Comparison of ENCODE assay signal across 12 mouse cellular contexts in genomic region chr19:4828444-4829114, GRCm38 (mm10). TPM values are rescaled to one million over a fixed set of nuclear protein-coding genes. Genes with fewer than 3 reads are reported as not detected.
DNase-seq lines count a peak whose midpoint lies in the region; ATAC-seq and TF ChIP-seq lines count a peak whose summit lies in the region.
"Had no signal": no experiment of that assay in that cellular context is flagged by ENCODE, and none has a peak within 500 bp of the region (broad histone marks: within the 10 kb centered on the region; RNA-seq: fewer than 3 reads in every experiment).

No protein-coding gene starts in this region.

- TF ChIP-seq POLR2A in liver, adult 2 months (IDR thresholded peaks at IDR 0.05; ENCODE audit: extremely low read depth, insufficient read depth, low read length): no peak

- WGBS in liver, adult 2 months: 21% methylated on average over 16 of the region's 16 CpGs
- WGBS in liver, embryonic 12.5 days (ENCODE audit: insufficient replicate concordance): 64% methylated on average over 16 of the region's 16 CpGs
- 71% methylated on average over 16 of the region's 16 CpGs for WGBS in liver, postnatal 0 days (ENCODE audit: insufficient replicate concordance)
- WGBS in stomach, postnatal 0 days: 45% methylated on average over 16 of the region's 16 CpGs

- peaks cover 16% of the 10 kb centered on the region for H3K79me2 ChIP-seq in liver, adult 2 months (ENCODE audit: control insufficient read depth, insufficient read depth, low read length)

- peak overlapping the region; percentile 20; the same call in 1 of the 2 replicates for H3K9ac ChIP-seq in liver, adult 2 months (ENCODE audit: low read depth, low read length)
- H3K9ac ChIP-seq in liver, embryonic 12.5 days: no peak overlapping the region
- no peak overlapping the region for H3K9ac ChIP-seq in liver, postnatal 0 days (replicated peaks)
- H3K9ac ChIP-seq in stomach, postnatal 0 days (ENCODE audit: low read length): no peak overlapping the region
- H3K9ac ChIP-seq: liver, embryonic 14.5 days had no signal

- H3K36me3 ChIP-seq in liver, adult 2 months (ENCODE audit: control insufficient read depth, insufficient read depth, low read length): peaks cover 67% of the 10 kb centered on the region
- H3K36me3 ChIP-seq in liver, embryonic 12.5 days: peaks cover 57% of the 10 kb centered on the region
- H3K36me3 ChIP-seq in liver, postnatal 0 days (replicated peaks; ENCODE audit: insufficient read depth, low read length): peaks cover 25% of the 10 kb centered on the region
- peaks cover 8% of the 10 kb centered on the region; the same call in 1 of the 2 replicates for H3K36me3 ChIP-seq in stomach, postnatal 0 days (ENCODE audit: control insufficient read depth, insufficient read depth, low read length)

- DNase-seq in liver, adult 2 months (ENCODE audit: extremely low read depth, low read depth, low spot score): peak; percentile 85
- DNase-seq in kidney, adult 11 months: peak; percentile 79
- DNase-seq in liver, postnatal 0 days: no peak
- peak; percentile 87 for DNase-seq in stomach, postnatal 0 days (ENCODE audit: low spot score)
- DNase-seq in neural tube, embryonic 10.5 days (ENCODE audit: extremely low spot score, low spot score): no peak
- no peak for DNase-seq in right cerebral cortex, adult 2 months (ENCODE audit: low spot score in 2 of 2)
- DNase-seq: spleen, adult 18-20 months; thymus, postnatal 25 days had no signal

- H3K4me3 ChIP-seq in liver, adult 2 months (ENCODE audit: insufficient read depth, low read depth, low read length): no peak overlapping the region
- no peak overlapping the region for H3K4me3 ChIP-seq in liver, embryonic 12.5 days
- no peak overlapping the region for H3K4me3 ChIP-seq in liver, postnatal 0 days (ENCODE audit: low read depth, low read length)
- no peak overlapping the region for H3K4me3 ChIP-seq in stomach, postnatal 0 days (ENCODE audit: low read depth, low read length)

- no peaks in the 10 kb centered on the region for H3K9me3 ChIP-seq in liver, embryonic 12.5 days (replicated peaks)
- H3K9me3 ChIP-seq in liver, postnatal 0 days (ENCODE audit: low read length): no peaks in the 10 kb centered on the region
- no peaks in the 10 kb centered on the region for H3K9me3 ChIP-seq in stomach, postnatal 0 days (ENCODE audit: control insufficient read depth, low read length)

- no peak for TF ChIP-seq EP300 in liver, postnatal 0 days (IDR thresholded peaks at IDR 0.05; ENCODE audit: low read depth)
- no peak for TF ChIP-seq EP300 in stomach, postnatal 0 days (optimal IDR thresholded peaks at IDR 0.05)

- no peak for TF ChIP-seq CTCF in liver, adult 2 months (IDR thresholded peaks at IDR 0.05; ENCODE audit: low read depth, low read length)
- TF ChIP-seq CTCF in liver, postnatal 0 days (IDR thresholded peaks at IDR 0.05; ENCODE audit: low read depth): no peak
- no peak for TF ChIP-seq CTCF in stomach, postnatal 0 days (IDR thresholded peaks at IDR 0.05; ENCODE audit: low read depth)

- no peak for ATAC-seq in liver, embryonic 12.5 days
- peak; percentile 50; the same call in 1 of the 2 replicates for ATAC-seq in liver, postnatal 0 days
- peak; percentile 89 for ATAC-seq in stomach, postnatal 0 days (ENCODE audit: low FRiP score, low TSS enrichment)
- no peak for ATAC-seq in megakaryocyte, adult 5-6 weeks (ENCODE audit: poor library complexity, severe bottlenecking)

- H3K4me2 ChIP-seq in liver, embryonic 12.5 days: no peak overlapping the region
- no peak overlapping the region for H3K4me2 ChIP-seq in liver, postnatal 0 days (ENCODE audit: low read depth, low read length)
- H3K4me2 ChIP-seq in stomach, postnatal 0 days (replicated peaks; ENCODE audit: low read depth): no peak overlapping the region

- peak overlapping the region; percentile 83 for H3K27ac ChIP-seq in liver, adult 2 months (replicated peaks; ENCODE audit: insufficient read depth, low read depth, low read length)
- no peak overlapping the region for H3K27ac ChIP-seq in liver, embryonic 12.5 days
- H3K27ac ChIP-seq in liver, postnatal 0 days (ENCODE audit: low read depth): no peak overlapping the region
- peak overlapping the region; percentile 63 for H3K27ac ChIP-seq in stomach, postnatal 0 days (replicated peaks)
- H3K27ac ChIP-seq: liver, embryonic 14.5 days had no signal

- H3K27me3 ChIP-seq in liver, adult 2 months (ENCODE audit: control insufficient read depth, insufficient read depth, low read length): no peaks in the 10 kb centered on the region
- H3K27me3 ChIP-seq in liver, embryonic 12.5 days (replicated peaks): no peaks in the 10 kb centered on the region
- no peaks in the 10 kb centered on the region for H3K27me3 ChIP-seq in liver, postnatal 0 days (ENCODE audit: insufficient read depth, low read length)
- no peaks in the 10 kb centered on the region for H3K27me3 ChIP-seq in stomach, postnatal 0 days (ENCODE audit: control insufficient read depth, insufficient read depth, low read length)

- H3K4me1 ChIP-seq in liver, adult 2 months (ENCODE audit: control insufficient read depth, insufficient read depth, low read length): peaks cover 22% of the 10 kb centered on the region
- H3K4me1 ChIP-seq in liver, embryonic 12.5 days: 0 out of 2 replicates have a peak, but pooled peaks cover 8% of the 10 kb centered on the region
- H3K4me1 ChIP-seq in liver, postnatal 0 days (ENCODE audit: insufficient read depth): no peaks in the 10 kb centered on the region
- no peaks in the 10 kb centered on the region for H3K4me1 ChIP-seq in stomach, postnatal 0 days (replicated peaks; ENCODE audit: control insufficient read depth, insufficient read depth)

RNA-seq across cellular contexts. Expression of gene Ccs, which starts 10.6 kb away (rescaled TPM):
- 146 and 174 TPM in 2 replicates for total RNA-seq in liver, adult 2 months (2014; rRNA removed)
- 245 and 254 TPM in 2 replicates for polyA plus RNA-seq in liver, adult 2 months (2012; rRNA removed)
- 40.3 and 43.6 TPM in 2 replicates for polyA plus RNA-seq in liver, embryonic 12.5 days (2016; fragmentation: Nextera tagmentation; extraction: Ambion mirVana)
- polyA plus RNA-seq in liver, postnatal 0 days (2015; fragmentation: Nextera tagmentation; extraction: Ambion mirVana): 144 and 154 TPM in 2 replicates
- 72.7 and 81.6 TPM in 2 replicates for polyA plus RNA-seq in stomach, postnatal 0 days (2015; fragmentation: Nextera tagmentation; extraction: Ambion mirVana)
- 20.0 and 22.0 TPM in 2 replicates for total RNA-seq in megakaryocyte, adult 5-6 weeks (2015)
- 24.1 and 26.6 TPM in 2 replicates for total RNA-seq in megakaryocyte, adult 5-6 weeks (2017)

RNA-seq across cellular contexts. Expression of gene Ccdc87, which starts 10.6 kb away (rescaled TPM):
- not detected in 2 replicates for total RNA-seq in liver, adult 2 months (2014; rRNA removed)
- not detected in 2 replicates for polyA plus RNA-seq in liver, adult 2 months (2012; rRNA removed)
- polyA plus RNA-seq in liver, embryonic 12.5 days (2016; fragmentation: Nextera tagmentation; extraction: Ambion mirVana): not detected in 2 replicates
- polyA plus RNA-seq in liver, postnatal 0 days (2015; fragmentation: Nextera tagmentation; extraction: Ambion mirVana): not detected in 2 replicates
- polyA plus RNA-seq in stomach, postnatal 0 days (2015; fragmentation: Nextera tagmentation; extraction: Ambion mirVana): 0.05 TPM in 1 of 2 replicates, not detected in the other
- total RNA-seq in megakaryocyte, adult 5-6 weeks (2015): not detected in 2 replicates
- total RNA-seq in megakaryocyte, adult 5-6 weeks (2017): not detected in 2 replicates
- total RNA-seq: gastrocnemius, postnatal 10 days had no signal

RNA-seq across cellular contexts. Expression of gene Rbm14, which starts 17.1 kb away (rescaled TPM):
- total RNA-seq in liver, adult 2 months (2014; rRNA removed): 9.0 and 12.6 TPM in 2 replicates
- polyA plus RNA-seq in liver, adult 2 months (2012; rRNA removed): 18.4 and 26.1 TPM in 2 replicates
- polyA plus RNA-seq in liver, embryonic 12.5 days (2016; fragmentation: Nextera tagmentation; extraction: Ambion mirVana): 62.0 and 63.5 TPM in 2 replicates
- polyA plus RNA-seq in liver, postnatal 0 days (2015; fragmentation: Nextera tagmentation; extraction: Ambion mirVana): 14.6 and 16.4 TPM in 2 replicates
- 21.9 and 24.2 TPM in 2 replicates for polyA plus RNA-seq in stomach, postnatal 0 days (2015; fragmentation: Nextera tagmentation; extraction: Ambion mirVana)
- 25.3 and 30.6 TPM in 2 replicates for total RNA-seq in megakaryocyte, adult 5-6 weeks (2015)
- 13.1 and 13.8 TPM in 2 replicates for total RNA-seq in megakaryocyte, adult 5-6 weeks (2017)

RNA-seq across cellular contexts. Expression of gene Gm21992, which starts 17.2 kb away (rescaled TPM):
- 4.8 and 9.9 TPM in 2 replicates for total RNA-seq in liver, adult 2 months (2014; rRNA removed)
- 22.3 and 23.6 TPM in 2 replicates for polyA plus RNA-seq in liver, adult 2 months (2012; rRNA removed)
- polyA plus RNA-seq in liver, embryonic 12.5 days (2016; fragmentation: Nextera tagmentation; extraction: Ambion mirVana): 18.1 and 18.9 TPM in 2 replicates
- 8.2 and 13.1 TPM in 2 replicates for polyA plus RNA-seq in liver, postnatal 0 days (2015; fragmentation: Nextera tagmentation; extraction: Ambion mirVana)
- polyA plus RNA-seq in stomach, postnatal 0 days (2015; fragmentation: Nextera tagmentation; extraction: Ambion mirVana): 16.0 and 19.1 TPM in 2 replicates
- 13.2 and 22.5 TPM in 2 replicates for total RNA-seq in megakaryocyte, adult 5-6 weeks (2015)
- 34.1 and 52.3 TPM in 2 replicates for total RNA-seq in megakaryocyte, adult 5-6 weeks (2017)

RNA-seq across cellular contexts. Expression of gene Ctsf, which starts 26.4 kb away (rescaled TPM):
- total RNA-seq in liver, adult 2 months (2014; rRNA removed): 44.1 and 55.0 TPM in 2 replicates
- 69.4 and 88.9 TPM in 2 replicates for polyA plus RNA-seq in liver, adult 2 months (2012; rRNA removed)
- polyA plus RNA-seq in liver, embryonic 12.5 days (2016; fragmentation: Nextera tagmentation; extraction: Ambion mirVana): 13.1 and 17.8 TPM in 2 replicates
- polyA plus RNA-seq in liver, postnatal 0 days (2015; fragmentation: Nextera tagmentation; extraction: Ambion mirVana): 49.4 and 54.4 TPM in 2 replicates
- polyA plus RNA-seq in stomach, postnatal 0 days (2015; fragmentation: Nextera tagmentation; extraction: Ambion mirVana): 24.1 and 28.4 TPM in 2 replicates
- 0.09 TPM in 1 of 2 replicates, not detected in the other for total RNA-seq in megakaryocyte, adult 5-6 weeks (2015)
- total RNA-seq in megakaryocyte, adult 5-6 weeks (2017): 0.08 and 0.44 TPM in 2 replicates

Comparison
In these comparisons a context has a peak if more than half of its experiments do, and no peak if none do; other contexts are left out.
1. DNase-seq: peak in liver, adult 2 months (single experiment), kidney, adult 11 months (single experiment) and stomach, postnatal 0 days (single experiment); none in liver, postnatal 0 days (single experiment), neural tube, embryonic 10.5 days (single experiment) and right cerebral cortex, adult 2 months (0 of 2).
2. H3K27ac ChIP-seq: peak in liver, adult 2 months (single experiment) and stomach, postnatal 0 days (single experiment); none in liver, embryonic 12.5 days (single experiment) and liver, postnatal 0 days (single experiment).
3. ATAC-seq: peak in liver, postnatal 0 days (single experiment) and stomach, postnatal 0 days (single experiment); none in liver, embryonic 12.5 days (single experiment) and megakaryocyte, adult 5-6 weeks (single experiment).